Mouse (Mus musculus): ENCODE results near the gene Nrsn2. TPM values are rescaled to one million over a fixed set of nuclear protein-coding genes. Genes with fewer than 3 reads are reported as not detected.
A peak's percentile ranks its signal among the peaks of the same experiment; 100 is the strongest.

The Nrsn2 gene
- total RNA-seq (2021): 10 to 100 TPM; 73.5 to 90.0 TPM

DNA sequence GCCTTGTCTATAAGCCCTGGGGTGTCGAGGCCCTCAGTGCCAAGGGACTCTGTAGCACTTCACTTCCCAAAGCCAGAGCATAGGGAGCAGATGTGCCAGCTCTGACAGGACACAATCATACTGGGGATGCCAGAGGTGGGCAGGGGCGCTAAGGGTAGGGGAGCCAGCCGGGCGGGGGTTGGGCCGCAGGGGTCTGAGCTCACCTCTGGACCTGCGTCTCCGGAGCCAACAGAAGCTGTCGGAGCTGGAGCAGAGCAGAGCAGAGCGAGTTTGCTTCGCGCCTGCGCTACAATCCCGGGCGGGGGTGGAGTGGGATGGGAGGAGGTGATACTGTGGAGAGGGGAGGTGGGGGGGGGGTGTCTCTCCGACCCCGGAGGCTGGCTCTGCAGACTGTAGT is at the start of gene Nrsn2:
Gene Nrsn2, minus strand, starts transcription at position 294 of the 397 bp plus-strand sequence.
- intact Hi-C loops (cut with DNase I): no loop called here
- peak; percentile 41 to 51 for DNase-seq (ENCODE audit: low spot score in 2 of 2)

DNA sequence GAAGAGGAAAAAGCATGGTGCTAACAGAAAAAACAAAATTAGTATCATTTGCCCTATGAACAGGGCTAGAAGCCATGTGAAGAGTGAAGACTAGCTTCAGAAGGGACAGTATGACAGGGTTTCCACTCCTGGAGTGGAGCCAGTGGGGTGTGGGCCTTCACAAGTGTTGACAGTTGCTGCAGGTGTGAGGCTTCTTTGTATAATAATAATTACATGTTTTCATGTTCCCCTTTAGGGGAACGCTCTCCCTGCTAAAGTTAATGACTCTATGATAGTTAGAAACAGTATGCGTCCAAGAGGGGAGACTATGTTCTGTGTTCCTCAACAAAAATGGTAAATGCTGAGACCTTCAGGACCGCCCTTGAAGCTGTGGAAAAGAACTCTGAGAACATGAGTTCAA is 39.3 kb upstream of the Nrsn2 start:
- DNase-seq (ENCODE audit: low spot score in 2 of 2): no peak
- intact Hi-C loops (cut with DNase I): no loop called here

DNA sequence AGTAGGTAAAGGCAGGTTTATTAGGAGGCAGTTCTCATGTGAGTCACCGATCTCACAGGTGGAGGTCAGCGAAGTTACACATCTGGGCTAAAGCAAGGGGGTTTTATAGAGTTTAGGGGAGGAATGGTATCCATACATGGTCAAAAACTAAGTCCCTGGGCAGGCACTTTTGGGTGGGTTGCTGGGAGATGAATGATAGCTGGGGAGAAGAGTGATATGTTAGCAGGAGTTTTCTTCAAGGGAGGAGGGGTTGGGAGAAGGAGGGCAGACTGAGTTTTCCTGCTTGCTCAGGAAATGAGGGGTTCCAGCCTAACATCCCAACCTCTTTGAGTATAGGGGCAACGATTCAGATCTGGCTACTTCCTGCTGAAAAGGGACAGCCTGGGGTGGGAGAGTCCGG is 38.8 kb upstream of the Nrsn2 start, which contains the start of gene 6820408C15Rik:
Gene 6820408C15Rik, plus strand, starts transcription at position 301 of the 400 bp plus-strand sequence.
- intact Hi-C loops (cut with DNase I): no loop called here
- no peak for DNase-seq (ENCODE audit: low spot score in 2 of 2)

DNA sequence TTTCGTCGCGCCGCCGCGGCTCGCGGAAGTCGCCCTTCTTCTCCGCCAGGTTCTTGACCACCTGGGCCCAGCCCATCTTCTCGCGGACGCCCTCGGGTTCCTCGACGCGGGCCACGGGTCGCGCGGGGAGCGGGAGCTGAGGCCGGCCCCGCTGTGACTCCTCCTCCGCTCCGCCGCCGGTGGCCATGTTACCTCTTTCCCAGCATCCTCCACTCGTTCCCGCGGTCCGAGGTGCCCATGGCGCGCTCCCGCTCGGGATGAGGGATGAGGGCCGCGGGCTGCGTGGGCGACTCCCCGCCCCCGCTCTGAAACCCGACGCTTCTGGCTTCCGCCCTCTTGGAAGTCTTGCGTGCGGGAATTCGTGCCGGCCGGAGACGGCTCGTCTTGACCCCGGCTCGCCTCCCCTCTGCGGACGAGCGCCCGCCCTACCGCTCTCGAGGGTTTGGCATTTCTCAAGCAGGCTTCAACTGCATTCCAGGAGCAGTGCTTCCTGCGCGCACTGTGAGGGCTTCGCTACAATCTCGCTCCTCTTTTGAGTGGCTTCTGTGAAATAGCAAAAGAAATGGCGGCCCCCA is 38.2 kb upstream of the Nrsn2 start, which contains the start of gene Zcchc3:
Gene Zcchc3, minus strand, starts transcription at position 437 of the 575 bp plus-strand sequence.
- intact Hi-C loops (cut with DNase I): loop anchor here (1.0 to 5.0 kb wide), 2 partner anchors 16 to 258 kb away; partner anchors contain the start of gene Sox12
- DNase-seq (ENCODE audit: low spot score in 2 of 2): peak; percentile 87 to 89

DNA sequence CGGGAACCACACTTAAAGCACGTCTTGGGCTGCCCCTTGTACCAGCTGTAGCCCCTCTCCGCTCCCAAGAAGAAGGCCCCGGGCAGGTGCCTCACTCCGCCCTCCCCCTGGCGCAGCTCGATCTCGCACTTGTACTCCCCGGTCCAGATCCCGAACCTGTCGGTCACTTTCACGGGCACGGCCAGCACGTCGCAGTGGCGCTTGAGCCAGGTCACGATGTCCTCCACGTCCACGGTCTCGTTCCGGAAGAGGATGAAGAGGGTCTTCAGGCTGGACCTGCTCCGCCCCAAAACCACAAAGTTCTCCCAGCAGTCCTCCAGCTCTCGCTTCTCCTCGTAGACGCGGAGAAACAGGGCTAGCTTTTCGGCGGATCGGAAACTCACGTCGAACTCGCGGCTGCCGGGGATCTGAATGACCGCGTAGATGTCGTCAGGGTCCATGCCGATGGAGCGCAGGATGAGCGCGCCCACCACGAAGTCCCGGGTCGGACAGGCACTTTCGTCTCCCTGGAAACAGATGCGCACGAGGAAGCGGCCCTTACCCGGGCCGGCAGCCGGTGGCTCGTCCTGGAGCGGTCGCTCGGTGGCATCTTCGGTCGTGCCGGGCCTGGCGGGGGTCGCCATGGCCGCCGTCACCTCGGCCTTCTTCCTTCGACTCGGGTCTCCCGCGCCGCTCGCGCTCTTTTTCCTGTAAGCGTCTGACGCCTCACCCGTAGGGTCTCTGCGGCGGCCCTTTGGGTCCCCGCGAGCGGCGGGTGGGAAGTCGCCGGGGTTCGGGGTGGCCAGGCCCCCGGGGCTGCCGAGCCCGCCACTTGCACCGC is 37.5 kb upstream of the Nrsn2 start:
- no peak for DNase-seq (ENCODE audit: low spot score in 2 of 2)
- intact Hi-C loops (cut with DNase I): loop anchor here (1.0 to 5.0 kb wide), 2 partner anchors 16 to 258 kb away; partner anchors contain the start of gene Sox12

DNA sequence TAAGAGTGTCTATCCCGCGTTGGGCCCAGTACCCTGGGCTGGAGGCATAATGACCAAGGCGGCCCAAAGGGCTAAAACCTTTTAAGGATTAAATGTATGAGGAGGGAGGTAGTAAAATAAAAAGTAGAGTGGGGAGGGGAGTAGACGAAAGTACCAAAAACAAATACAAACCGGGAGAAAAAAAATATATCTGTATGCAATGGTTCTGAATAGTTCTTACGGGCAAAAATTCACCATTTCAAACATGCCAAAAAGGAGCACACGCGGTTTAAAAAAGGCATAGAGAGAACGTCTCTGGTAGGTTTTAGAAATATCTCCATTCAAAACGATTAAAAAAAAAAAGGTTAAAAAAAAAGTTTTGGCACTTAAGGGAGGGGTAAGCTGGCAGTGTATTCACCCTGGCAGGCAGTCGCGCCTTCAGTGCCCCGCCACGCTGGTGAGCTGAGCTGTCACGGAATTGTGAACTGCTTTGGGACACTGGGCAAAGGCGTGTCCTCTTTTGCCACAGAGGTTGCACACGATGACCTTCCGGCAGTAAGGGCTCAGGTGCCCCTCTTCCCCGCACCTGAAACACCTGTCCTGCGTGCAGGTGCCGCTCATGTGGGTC is 36.8 kb upstream of the Nrsn2 start:
- no peak for DNase-seq (ENCODE audit: low spot score in 2 of 2)
- intact Hi-C loops (cut with DNase I): loop anchor here (5.0 kb wide), 1 partner anchor 259 kb away; no protein-coding TSS in a partner anchor

DNA sequence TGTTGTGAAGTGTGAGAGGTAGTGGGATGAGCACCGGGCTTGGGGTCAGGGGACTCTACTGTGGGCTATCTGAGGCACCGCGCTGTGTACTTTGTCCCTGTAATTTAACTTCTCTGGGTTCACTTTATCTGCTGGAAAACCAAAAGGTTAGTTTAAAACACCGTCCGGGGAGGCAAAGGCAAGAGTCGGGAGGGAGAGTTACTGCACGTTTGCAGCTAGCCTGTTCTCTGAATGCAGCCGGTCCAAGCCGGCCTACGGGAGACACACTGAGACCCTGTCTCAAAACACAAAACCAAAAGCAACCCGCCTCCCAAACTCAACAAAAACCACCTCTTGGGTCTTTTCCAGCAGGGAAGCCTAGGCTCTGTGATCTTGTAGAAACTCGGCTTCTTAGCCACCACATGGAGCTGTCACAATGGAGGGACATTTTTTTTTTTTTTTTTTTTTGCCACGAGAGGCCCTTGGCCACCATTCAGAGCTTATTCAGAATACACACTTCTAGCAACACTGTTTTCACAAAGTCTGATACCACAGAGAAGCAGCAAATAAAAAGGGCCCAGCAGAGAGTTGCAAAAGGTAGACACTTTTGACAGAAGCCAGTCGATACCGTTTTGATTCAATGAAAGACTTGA is 36.2 kb upstream of the Nrsn2 start:
- DNase-seq (ENCODE audit: low spot score in 2 of 2): no peak
- intact Hi-C loops (cut with DNase I): loop anchor here (5.0 kb wide), 1 partner anchor 260 kb away; no protein-coding TSS in a partner anchor

DNA sequence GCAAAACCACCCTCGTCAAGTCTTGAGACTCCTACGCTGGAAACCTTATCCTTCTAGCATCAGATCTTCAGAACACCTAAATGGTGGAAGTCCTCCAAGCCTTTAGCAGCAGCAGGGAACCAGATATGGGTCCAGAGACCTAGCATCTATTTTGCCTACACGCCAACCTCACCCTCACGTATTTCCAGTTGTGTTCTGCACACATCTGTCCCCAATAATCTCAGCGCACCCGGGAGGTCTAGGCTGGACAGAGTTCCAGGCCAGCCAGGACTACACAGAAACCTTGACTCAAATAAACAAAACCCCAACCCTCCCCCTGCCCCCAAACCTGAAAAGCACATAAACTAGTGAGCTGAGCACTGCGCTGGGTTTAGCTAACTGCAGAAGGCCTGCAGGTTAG is 35.0 kb upstream of the Nrsn2 start:
- DNase-seq (ENCODE audit: low spot score in 2 of 2): no peak
- intact Hi-C loops (cut with DNase I): loop anchor here (5.0 kb wide), 1 partner anchor 261 kb away; no protein-coding TSS in a partner anchor

DNA sequence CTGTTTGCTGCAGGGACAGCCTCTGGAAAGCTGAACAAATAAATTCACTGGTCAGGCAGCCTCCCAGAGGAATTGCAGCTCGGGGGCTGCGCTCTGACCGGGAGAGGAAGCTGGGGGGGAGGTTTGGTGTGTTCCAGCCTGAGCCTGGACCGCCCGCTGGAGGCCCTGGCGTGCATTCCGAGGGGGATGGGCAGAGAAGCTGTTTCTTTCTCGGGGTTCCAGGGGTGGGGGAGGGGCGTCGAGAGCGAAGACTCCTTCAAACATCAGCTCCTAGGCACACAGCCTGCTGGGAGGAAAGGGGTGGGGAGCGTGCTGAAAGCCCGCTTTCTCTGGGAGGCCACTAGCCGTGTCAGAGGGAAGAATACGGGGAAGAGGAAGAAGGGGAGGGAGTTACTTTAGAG is 34.5 kb upstream of the Nrsn2 start:
- intact Hi-C loops (cut with DNase I): loop anchor here (5.0 kb wide), 1 partner anchor 261 kb away; no protein-coding TSS in a partner anchor
- peak; percentile 67 to 79 for DNase-seq (ENCODE audit: low spot score in 2 of 2)

DNA sequence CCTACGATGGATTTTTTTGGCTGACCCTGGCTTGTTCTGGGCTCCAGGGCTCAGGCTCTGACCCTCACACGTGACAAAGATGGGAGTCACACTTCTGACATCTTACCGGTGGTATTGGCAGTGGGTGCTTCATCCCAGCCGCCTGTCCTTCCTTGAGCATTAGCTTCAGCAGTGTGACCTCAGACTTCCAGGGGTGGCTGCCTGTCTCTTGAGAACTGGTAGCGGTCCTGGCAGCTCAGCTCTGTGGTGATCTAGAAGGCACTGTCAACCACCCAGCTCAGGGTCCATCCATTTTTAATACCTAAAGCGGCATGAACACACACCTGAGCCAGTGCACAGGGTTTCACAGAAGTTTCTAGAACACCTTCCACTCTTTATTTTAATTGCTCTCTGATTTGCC is 33.3 kb upstream of the Nrsn2 start:
- DNase-seq (ENCODE audit: low spot score in 2 of 2): no peak
- intact Hi-C loops (cut with DNase I): loop anchor here (5.0 kb wide), 1 partner anchor 263 kb away; no protein-coding TSS in a partner anchor

DNA sequence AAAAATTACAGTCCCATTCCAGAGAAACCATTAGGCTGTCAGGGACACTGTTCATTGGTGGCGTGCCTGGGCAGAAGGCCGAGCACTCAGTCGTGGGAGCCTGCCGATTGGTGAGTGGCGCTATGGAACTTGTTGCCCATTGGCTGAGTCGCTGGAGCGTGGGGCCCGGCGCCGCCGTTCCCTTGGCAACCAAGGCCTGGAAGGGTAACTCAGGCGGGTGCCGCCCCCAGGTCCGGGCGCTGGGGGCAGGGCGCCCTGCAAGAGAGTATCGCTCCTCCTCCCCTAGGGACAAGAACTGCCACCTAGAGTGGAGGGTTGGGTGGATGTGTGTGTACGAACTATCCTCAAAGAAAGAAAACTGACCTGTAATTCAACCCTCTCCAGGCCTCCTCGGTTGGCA is 29.7 kb upstream of the Nrsn2 start:
- DNase-seq (ENCODE audit: low spot score in 2 of 2): peak; percentile 97 to 99
- intact Hi-C loops (cut with DNase I): no loop called here

DNA sequence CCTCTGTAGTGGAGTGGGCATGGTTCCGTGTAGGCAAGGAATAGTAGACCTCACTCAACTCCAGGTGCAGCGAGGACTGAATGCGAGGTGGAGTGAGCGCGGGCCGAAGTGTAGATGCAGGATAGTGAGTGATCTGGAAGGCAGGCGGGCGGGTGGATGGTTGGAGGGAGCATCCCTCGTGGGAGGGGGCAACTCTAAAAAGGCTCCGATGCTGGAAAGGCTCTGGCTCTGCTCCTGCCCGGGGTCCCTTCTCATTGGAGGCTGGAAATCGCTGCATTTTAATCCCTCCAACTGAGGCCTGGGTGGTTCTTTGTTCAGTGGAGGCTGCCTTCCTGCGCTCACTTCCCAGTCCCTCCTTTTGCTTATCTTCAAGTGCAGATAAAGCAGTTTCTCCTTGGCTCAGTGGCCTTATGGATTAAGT is 22.7 kb upstream of the Nrsn2 start:
- no peak for DNase-seq (ENCODE audit: low spot score in 2 of 2)

DNA sequence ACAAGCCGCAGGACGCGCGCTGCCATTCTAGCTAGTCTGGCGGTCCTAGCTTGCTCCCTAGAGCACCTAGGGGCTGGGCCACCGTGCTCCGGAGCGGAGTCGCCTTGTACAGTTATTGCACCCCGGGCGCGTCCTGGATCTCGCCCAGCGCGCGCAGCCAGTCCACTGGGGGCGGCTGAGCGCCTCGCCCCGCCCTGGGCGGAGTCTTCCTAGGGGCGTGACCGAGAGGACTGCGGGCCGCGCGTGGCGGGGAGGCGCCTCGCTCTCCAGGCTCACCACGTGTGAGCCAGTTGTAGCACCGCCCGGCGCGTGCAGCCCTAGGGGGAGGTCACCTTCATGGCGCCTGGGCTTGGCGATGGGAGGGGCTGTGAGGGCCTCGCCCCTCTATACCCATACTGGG is 22.3 kb upstream of the Nrsn2 start:
- peak; percentile 89 to 91 for DNase-seq (ENCODE audit: low spot score in 2 of 2)
- intact Hi-C loops (cut with DNase I): loop anchor here (1.0 kb wide), 1 partner anchor 16 kb away; no protein-coding TSS in a partner anchor

More for the DNA sequence above, 22.7 kb upstream of the Nrsn2 start:
- intact Hi-C loops (cut with DNase I): no loop called here

DNA sequence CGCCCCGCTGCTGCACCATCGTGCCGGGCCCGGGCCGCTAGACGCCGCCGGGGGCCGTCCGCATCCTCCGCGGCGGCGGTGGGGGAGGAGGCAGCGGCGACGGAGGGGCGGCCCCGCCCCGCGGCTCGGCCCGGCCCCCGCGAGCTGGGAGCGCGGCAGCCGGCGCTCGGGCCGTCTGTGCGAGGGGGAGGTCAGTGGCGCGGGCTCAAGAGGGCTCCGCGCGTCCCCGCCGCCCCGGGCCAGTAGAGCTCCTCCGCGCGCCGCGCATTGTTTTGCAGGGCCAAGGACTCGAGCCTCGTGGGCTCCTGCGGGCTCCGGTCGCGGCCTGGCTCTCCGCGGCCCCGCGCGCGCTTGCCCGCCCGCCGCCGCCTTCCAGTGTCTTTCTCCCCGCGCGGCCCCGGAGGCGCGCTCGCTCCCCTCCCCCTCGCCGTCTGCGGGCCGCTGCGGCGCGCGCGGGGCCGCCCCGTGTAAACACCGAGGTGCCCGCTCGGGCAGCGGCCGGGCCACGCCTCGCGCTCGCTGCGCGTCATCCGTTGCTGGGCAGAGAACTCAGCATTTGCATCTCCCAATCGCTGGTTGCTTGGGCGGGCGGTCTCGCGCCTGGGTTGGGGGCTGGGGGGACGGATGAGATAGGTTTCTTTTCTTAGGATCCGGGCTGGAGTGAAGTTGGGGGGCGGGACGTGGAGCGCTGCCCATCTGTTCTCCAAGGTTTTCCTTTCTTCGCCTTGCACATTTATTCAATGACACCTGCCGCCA is 21.4 kb upstream of the Nrsn2 start, which contains the start of gene Sox12:
Gene Sox12, minus strand, starts transcription at position 384 of the 756 bp plus-strand sequence.
- peak; percentile 97 to 98 for DNase-seq (ENCODE audit: low spot score in 2 of 2)
- intact Hi-C loops (cut with DNase I): loop anchor here (1.0 kb wide), 1 partner anchor 16 kb away; no protein-coding TSS in a partner anchor

DNA sequence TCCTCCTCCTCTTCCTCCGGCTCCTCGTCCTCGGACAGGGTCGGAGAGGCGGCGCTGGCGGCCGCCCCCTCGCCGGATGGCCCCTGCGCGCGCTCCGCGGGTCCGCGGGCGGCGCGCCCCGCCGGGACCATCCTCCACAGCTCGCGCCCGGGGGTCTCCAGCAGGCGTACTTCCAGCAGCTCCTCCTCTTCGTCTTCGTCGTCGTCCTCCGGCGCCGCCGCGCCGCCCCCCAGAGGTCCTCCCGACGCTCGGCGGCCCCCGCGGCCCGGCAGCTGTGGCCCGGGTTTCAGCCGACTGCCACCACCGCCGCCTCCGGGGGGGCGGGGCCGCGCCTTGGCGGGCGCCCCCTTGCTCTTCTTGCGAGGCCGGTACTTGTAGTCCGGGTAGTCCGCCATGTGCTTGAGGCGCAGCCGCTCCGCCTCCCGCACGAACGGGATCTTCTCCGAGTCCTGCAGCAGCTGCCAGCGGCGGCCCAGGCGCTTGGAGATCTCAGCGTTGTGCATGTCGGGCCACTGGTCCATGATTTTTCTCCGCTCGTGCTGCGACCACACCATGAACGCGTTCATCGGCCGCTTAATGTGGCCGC is 20.7 kb upstream of the Nrsn2 start:
- intact Hi-C loops (cut with DNase I): no loop called here
- peak; percentile 86 to 91 for DNase-seq (ENCODE audit: low spot score in 2 of 2)

DNA sequence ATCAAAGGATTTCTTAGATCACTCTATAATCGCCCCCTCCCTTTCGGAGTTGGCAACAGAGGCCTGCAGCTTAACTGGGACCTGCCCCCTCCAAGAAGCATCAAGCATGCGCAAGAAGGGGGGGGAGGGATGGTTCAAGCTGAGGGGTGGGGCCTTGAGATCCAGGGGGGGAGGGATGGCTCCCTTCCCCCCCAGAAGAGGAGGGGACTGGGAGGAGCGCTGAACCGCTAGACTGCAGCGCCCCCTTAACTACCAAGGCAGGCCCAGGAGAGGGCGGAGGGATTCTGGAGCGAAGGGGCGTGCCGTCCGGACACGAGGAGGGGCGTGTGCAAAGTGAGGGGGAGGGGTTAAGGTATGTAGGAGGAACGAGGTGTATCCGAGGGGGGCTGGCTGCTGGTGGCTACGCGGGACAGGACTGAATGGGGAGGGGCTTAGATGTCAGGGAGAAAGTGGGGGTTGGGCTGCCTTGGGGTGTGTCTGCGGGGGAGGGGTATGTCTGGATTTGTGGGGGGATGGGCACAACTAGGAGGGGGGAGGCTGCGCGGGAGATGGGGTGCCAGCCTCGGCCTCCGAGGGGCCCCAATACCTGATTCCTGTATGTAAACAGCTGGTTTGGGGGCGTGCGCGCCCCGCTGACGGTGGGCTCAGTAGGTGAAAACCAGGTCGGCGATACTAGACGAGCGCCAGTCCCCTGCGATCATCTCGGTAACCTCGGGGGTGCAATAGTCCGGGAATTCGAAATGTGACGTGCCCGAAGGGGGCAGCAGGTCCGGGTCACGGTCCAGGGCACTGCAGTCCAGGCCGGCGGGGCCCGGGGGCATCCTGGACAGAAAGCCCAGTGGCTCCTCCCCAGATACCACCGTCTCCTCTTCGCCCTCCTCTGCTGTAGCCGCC is 19.9 kb upstream of the Nrsn2 start:
- peak; percentile 87 to 92 for DNase-seq (ENCODE audit: low spot score in 2 of 2)
- intact Hi-C loops (cut with DNase I): no loop called here

DNA sequence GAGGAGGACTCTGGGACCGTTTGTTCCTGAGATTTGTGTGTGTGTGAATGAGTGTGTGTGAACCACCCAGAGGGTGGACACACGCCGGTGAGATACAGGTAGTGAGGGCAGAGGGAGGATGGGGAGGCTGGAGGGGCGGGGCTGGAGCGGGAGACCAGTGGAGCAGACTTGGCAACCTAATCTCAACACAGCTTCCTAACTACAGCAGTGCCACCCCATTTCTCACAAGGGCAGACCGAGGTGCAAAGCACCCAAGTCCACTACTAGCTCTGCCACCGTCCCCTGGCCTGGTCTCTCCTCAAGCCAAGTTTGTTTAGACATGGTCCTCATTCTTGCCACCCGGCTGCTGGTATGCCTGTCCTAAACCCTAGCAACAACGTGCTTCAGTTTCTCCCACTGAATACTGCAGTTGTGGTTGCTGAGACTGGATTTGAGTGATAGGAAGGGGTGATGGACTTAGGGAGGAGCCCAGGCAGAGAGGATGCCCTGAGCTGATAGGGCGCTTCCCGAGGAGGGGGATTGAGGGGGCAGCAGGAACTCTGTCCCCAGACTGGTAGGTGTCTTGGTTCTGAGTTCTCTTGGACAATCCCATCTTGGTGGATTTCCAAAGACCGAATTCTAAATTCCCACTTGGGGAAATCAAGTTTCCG is 19.0 kb upstream of the Nrsn2 start:
- intact Hi-C loops (cut with DNase I): no loop called here

More for the DNA sequence above, 19.0 kb upstream of the Nrsn2 start:
- peak; percentile 16 to 29 for DNase-seq (ENCODE audit: low spot score in 2 of 2)

Data from left cerebral cortex, postnatal 25 days (tissue).